ENCODE assay signal across 9 mouse cellular contexts in genomic region chr7:37336851-37337531, GRCm38 (mm10).
A peak's percentile ranks its signal among the peaks of the same experiment; 100 is the strongest.
DNase-seq lines count a peak whose midpoint lies in the region; ATAC-seq and TF ChIP-seq lines count a peak whose summit lies in the region.
"Had no signal": no experiment of that assay in that cellular context is flagged by ENCODE, and none has a peak within 500 bp of the region (broad histone marks: within the 10 kb centered on the region; RNA-seq: fewer than 3 reads in every experiment).

No protein-coding gene starts in this region.

- H3K4me1 ChIP-seq in lung, postnatal 0 days (ENCODE audit: insufficient read depth, low read depth, low read length), result peaks cover 4% of the 10 kb centered on the region; the same call in 1 of the 2 replicates
- H3K4me1 ChIP-seq in forebrain, embryonic 11.5 days (replicated peaks; ENCODE audit: control insufficient read depth, insufficient read depth, low read length), result peaks cover 20% of the 10 kb centered on the region
- H3K4me1 ChIP-seq in hindbrain, embryonic 15.5 days (replicated peaks), result peaks cover 40% of the 10 kb centered on the region
- H3K4me1 ChIP-seq in limb, embryonic 15.5 days, result peaks cover 45% of the 10 kb centered on the region
- H3K4me1 ChIP-seq: liver, embryonic 15.5 days had no signal

- DNase-seq in lung, postnatal 0 days (ENCODE audit: low spot score), result peak; percentile 62
- DNase-seq in lung, postnatal 14 days, result no peak
- DNase-seq in forebrain, embryonic 11.5 days (ENCODE audit: low spot score), result peak; percentile 72
- peak; percentile 84 for DNase-seq in right cerebral cortex, postnatal 25 days
- no peak for DNase-seq in thymus, postnatal 36 days
- no peak for DNase-seq in spleen, postnatal 36 days (ENCODE audit: low spot score in 2 of 2)

- TF ChIP-seq EP300 in lung, postnatal 0 days (IDR thresholded peaks at IDR 0.05), result no peak

- H3K27ac ChIP-seq in lung, postnatal 0 days (ENCODE audit: low read length), result no peak overlapping the region
- H3K27ac ChIP-seq in forebrain, embryonic 11.5 days (ENCODE audit: low read depth, low read length), result peak overlapping the region; percentile 28; the same call in 1 of the 2 replicates
- H3K27ac ChIP-seq in hindbrain, embryonic 15.5 days (replicated peaks), result peak overlapping the region; percentile 83
- H3K27ac ChIP-seq in limb, embryonic 15.5 days, result peak overlapping the region; percentile 59
- H3K27ac ChIP-seq: liver, embryonic 15.5 days had no signal

- TF ChIP-seq CTCF in lung, postnatal 0 days (IDR thresholded peaks at IDR 0.05), result no peak

- peak overlapping the region; percentile 66 for H3K4me2 ChIP-seq in lung, postnatal 0 days (replicated peaks; ENCODE audit: low read depth, low read length)
- peak overlapping the region; percentile 51 for H3K4me2 ChIP-seq in forebrain, embryonic 11.5 days (ENCODE audit: low read depth, low read length, severe bottlenecking)
- H3K4me2 ChIP-seq in hindbrain, embryonic 15.5 days, result peak overlapping the region; percentile 74
- peak overlapping the region; percentile 79 for H3K4me2 ChIP-seq in limb, embryonic 15.5 days
- H3K4me2 ChIP-seq: liver, embryonic 15.5 days had no signal

- ATAC-seq in lung, postnatal 0 days, result peak; percentile 21; the same call in 1 of the 2 replicates
- ATAC-seq in forebrain, embryonic 11.5 days (replicated peaks; ENCODE audit: low FRiP score), result 0 out of 2 replicates have a peak, but pooled peaks have one; percentile 23
- peak; percentile 74 for ATAC-seq in hindbrain, embryonic 15.5 days (ENCODE audit: low FRiP score, low read depth)
- ATAC-seq in limb, embryonic 15.5 days (ENCODE audit: insufficient number of reproducible peaks, low FRiP score, low TSS enrichment, low read depth), result no peak

- 5% methylated on average over 28 of the region's 28 CpGs for WGBS in lung, postnatal 0 days
- WGBS in forebrain, embryonic 11.5 days, result 5% methylated on average over 28 of the region's 28 CpGs
- WGBS in hindbrain, embryonic 15.5 days, result 5% methylated on average over 28 of the region's 28 CpGs
- under 1% methylated on average over 28 of the region's 28 CpGs for WGBS in limb, embryonic 15.5 days

- no peaks in the 10 kb centered on the region for H3K36me3 ChIP-seq in lung, postnatal 0 days (ENCODE audit: insufficient read depth, low read length)
- no peaks in the 10 kb centered on the region for H3K36me3 ChIP-seq in forebrain, embryonic 11.5 days (ENCODE audit: control insufficient read depth, insufficient read depth, low read length)
- no peaks in the 10 kb centered on the region for H3K36me3 ChIP-seq in hindbrain, embryonic 15.5 days
- H3K36me3 ChIP-seq in limb, embryonic 15.5 days, result no peaks in the 10 kb centered on the region
- H3K36me3 ChIP-seq: liver, embryonic 15.5 days had no signal

- no peaks in the 10 kb centered on the region for H3K27me3 ChIP-seq in lung, postnatal 0 days (replicated peaks; ENCODE audit: insufficient read depth, low read length)
- no peaks in the 10 kb centered on the region for H3K27me3 ChIP-seq in forebrain, embryonic 11.5 days (ENCODE audit: control insufficient read depth, insufficient read depth, low read length)
- H3K27me3 ChIP-seq in hindbrain, embryonic 15.5 days, result no peaks in the 10 kb centered on the region
- H3K27me3 ChIP-seq in limb, embryonic 15.5 days, result peaks cover 7% of the 10 kb centered on the region

- peak overlapping the region; percentile 23; the same call in 1 of the 2 replicates for H3K4me3 ChIP-seq in lung, postnatal 0 days (ENCODE audit: low read depth, low read length)
- H3K4me3 ChIP-seq in forebrain, embryonic 11.5 days (ENCODE audit: low read depth, low read length), result peak overlapping the region; percentile 14
- peak overlapping the region; percentile 34 for H3K4me3 ChIP-seq in hindbrain, embryonic 15.5 days
- H3K4me3 ChIP-seq in limb, embryonic 15.5 days, result peak overlapping the region; percentile 41
- H3K4me3 ChIP-seq: liver, embryonic 15.5 days had no signal

- H3K9me3 ChIP-seq in lung, postnatal 0 days (ENCODE audit: low read length), result no peaks in the 10 kb centered on the region
- no peaks in the 10 kb centered on the region for H3K9me3 ChIP-seq in forebrain, embryonic 11.5 days (ENCODE audit: control insufficient read depth, low read length)
- no peaks in the 10 kb centered on the region for H3K9me3 ChIP-seq in hindbrain, embryonic 15.5 days
- no peaks in the 10 kb centered on the region for H3K9me3 ChIP-seq in limb, embryonic 15.5 days
- H3K9me3 ChIP-seq: liver, embryonic 15.5 days had no signal

- no peak overlapping the region; the same call in 1 of the 2 replicates for H3K9ac ChIP-seq in lung, postnatal 0 days (replicated peaks; ENCODE audit: low read depth)
- H3K9ac ChIP-seq in forebrain, embryonic 11.5 days (ENCODE audit: low read length), result peak overlapping the region; percentile 43
- peak overlapping the region; percentile 44 for H3K9ac ChIP-seq in hindbrain, embryonic 15.5 days
- H3K9ac ChIP-seq in limb, embryonic 15.5 days, result 0 out of 2 replicates have a peak overlapping the region, but pooled peaks have one; percentile 27
- H3K9ac ChIP-seq: liver, embryonic 15.5 days had no signal

Comparison
In these comparisons a context has a peak if more than half of its experiments do, and no peak if none do; other contexts are left out.
1. DNase-seq: peak in lung, postnatal 0 days (single experiment), forebrain, embryonic 11.5 days (single experiment) and right cerebral cortex, postnatal 25 days (single experiment); none in lung, postnatal 14 days (single experiment), thymus, postnatal 36 days (0 of 2) and spleen, postnatal 36 days (0 of 2).
2. Peak in every context shown above with its lines, with median percentiles within 50 percentile points of each other: H3K4me2 ChIP-seq and H3K4me3 ChIP-seq.